Mouse (Mus musculus): ENCODE data around the gene Notch1.

GRCm38 (mm10) chr2:26513105-26513745 is 3.2 kb downstream of the Notch1 start:
- TF ChIP-seq CTCF (IDR thresholded peaks at IDR 0.05; ENCODE audit: low read depth) (no peak), EP300 (IDR thresholded peaks at IDR 0.05; ENCODE audit: low read depth) (no peak)
